Mouse (Mus musculus) v-Abl transformed pro-B cells (cell line): ENCODE measurements at regions not wholly inside any gene's neighbourhood (a gene's known extent, or its start where the extent isn't known, plus 50 kb on each side); places are given as distances from the start of the nearest gene placed in this dataset.

Experiments used
- in situ Hi-C, 2 experiments: fragments of 400-800 bp; cut with MboI; formaldehyde crosslinking; loops; one replicate each; pipeline ENCODE4 v1.15.1; 2025; ENCODE audit not compliant: unreplicated experiment in 2 of 2

- in situ Hi-C loops = no loop called here
Measured at GRCm38 (mm10) chr10:19530056-19530455, 61.7 kb upstream of the Ifngr1 start.

GRCm38 (mm10) chr10:19531452-19531851, 60.3 kb upstream of the Ifngr1 start:
- in situ Hi-C loops = no loop called here

- in situ Hi-C loops = no loop called here
Measured at GRCm38 (mm10) chr10:19532790-19533189, 59.0 kb upstream of the Ifngr1 start.

- in situ Hi-C loops = no loop called here
Measured at GRCm38 (mm10) chr10:19533846-19534245, 57.9 kb upstream of the Ifngr1 start.
